Mouse (Mus musculus) c-Kit-negative CD71-positive TER-119-positive erythroid progenitor cells, embryonic 14.5 days (primary cell): ENCODE data around the gene Gm10130.
A peak's percentile ranks its signal among the peaks of the same experiment; 100 is the strongest.
"Not testable (repeated sequence)": the region's sequence is repeated elsewhere in the genome, so short reads cannot be mapped to it uniquely, and the experiment has no call there.

ENCODE experiments used
- DNase-seq: peaks from one replicate; pipeline ENCODE4 v3.0.0-alpha.2; 2013; ENCODE audit warnings: low read depth, low spot score

Gm10130 gene

GRCm38 (mm10) chr2:150323402-150323801, at the start of gene Gm10130:
Gene Gm10130, plus strand, starts transcription at chr2:150323702.
- DNase-seq: no peak

GRCm38 (mm10) chr2:150293669-150294068, 29.8 kb upstream of the Gm10130 start:
- DNase-seq: no peak

GRCm38 (mm10) chr2:150299096-150299495, 24.4 kb upstream of the Gm10130 start:
- DNase-seq: no peak

GRCm38 (mm10) chr2:150307183-150307773, 16.2 kb upstream of the Gm10130 start:
- DNase-seq: no peak

- peak; percentile 39 for DNase-seq
Observed at GRCm38 (mm10) chr2:150310952-150311884, 12.3 kb upstream of the Gm10130 start.

- no peak for DNase-seq
Observed at GRCm38 (mm10) chr2:150316140-150316539, 7.4 kb upstream of the Gm10130 start.

GRCm38 (mm10) chr2:150318973-150319372, 4.5 kb upstream of the Gm10130 start:
- DNase-seq: no peak

- not testable (repeated sequence) for DNase-seq
Observed at GRCm38 (mm10) chr2:150357136-150357535, 33.6 kb downstream of the Gm10130 start.

- peak; percentile 3 for DNase-seq
Observed at GRCm38 (mm10) chr2:150362113-150362877, 38.8 kb downstream of the Gm10130 start, which contains the start of gene 3300002I08Rik. Gene 3300002I08Rik, minus strand, starts transcription at chr2:150362765.

- DNase-seq: no peak
Observed at GRCm38 (mm10) chr2:150362878-150363229, 39.4 kb downstream of the Gm10130 start.

GRCm38 (mm10) chr2:150385553-150386106, 62.1 kb downstream of the Gm10130 start:
- not testable (repeated sequence) for DNase-seq

GRCm38 (mm10) chr2:150390198-150390597, 66.7 kb downstream of the Gm10130 start:
- no peak for DNase-seq

- DNase-seq: not testable (repeated sequence)
Observed at GRCm38 (mm10) chr2:150412146-150412545, 88.6 kb downstream of the Gm10130 start.
